Mouse (Mus musculus) midbrain, embryonic 14.5 days (tissue): ENCODE results near the gene Scd4. TPM values are rescaled to one million over a fixed set of nuclear protein-coding genes. Genes with fewer than 3 reads are reported as not detected.

Experiments used
- ATAC-seq: fragments of 200-750 bp; cut with Nextera tagmentation; 2 replicates; pipeline ENCODE4 v1.8.0; 2017; ENCODE audit warnings: moderate number of reproducible peaks, moderate library complexity; ENCODE audit not compliant: low FRiP score, low TSS enrichment
- DNase-seq: peaks from one replicate; pipeline ENCODE4 v3.0.0-alpha.2; 2015
- H3K27ac ChIP-seq: fragments of 300-500 bp; sonication (generic); replicated peaks from 2 replicates; pipeline ENCODE4 v1.5.1; 2014; ENCODE audit warnings: mild to moderate bottlenecking, low read depth, low read length, moderate library complexity
- H3K27me3 ChIP-seq: fragments of 300-500 bp; sonication (generic); 2 replicates; pipeline ENCODE4 v1.6.1; 2014; ENCODE audit warnings: low read length, control low read depth, mixed read lengths; ENCODE audit not compliant: control insufficient read depth, insufficient read depth
- H3K36me3 ChIP-seq: fragments of 300-500 bp; sonication (generic); 2 replicates; pipeline ENCODE4 v1.6.1; 2014; ENCODE audit warnings: low read length, control low read depth; ENCODE audit not compliant: control insufficient read depth, insufficient read depth
- H3K4me1 ChIP-seq: fragments of 300-500 bp; sonication (generic); 2 replicates; pipeline ENCODE4 v1.6.1; 2014; ENCODE audit warnings: mild to moderate bottlenecking, antibody characterized with exemption, low read length, control low read depth; ENCODE audit not compliant: control insufficient read depth, insufficient read depth
- H3K4me2 ChIP-seq: fragments of 300-500 bp; sonication (generic); 2 replicates; pipeline ENCODE4 v1.6.1; 2014; ENCODE audit warnings: mild to moderate bottlenecking, low read length, moderate library complexity
- H3K4me3 ChIP-seq: fragments of 300-500 bp; sonication (generic); replicated peaks from 2 replicates; pipeline ENCODE4 v1.5.1; 2014; ENCODE audit warnings: low read depth, low read length
- H3K9ac ChIP-seq: fragments of 300-500 bp; sonication (generic); replicated peaks from 2 replicates; pipeline ENCODE4 v1.6.1; 2014; ENCODE audit warnings: mild to moderate bottlenecking, low read length, moderate library complexity
- H3K9me3 ChIP-seq: fragments of 300-500 bp; sonication (generic); 2 replicates; pipeline ENCODE4 v1.6.1; 2016; ENCODE audit warnings: low read length, control low read depth, mixed read lengths; ENCODE audit not compliant: control insufficient read depth
- WGBS: fragments of 180-500 bp; shearing (Covaris S2); extraction: QIAGEN DNeasy Blood & Tissue Kit; methylation state at CpG from one replicate; pipeline ENCODE4 v1.1.7; 2014; 5-methylcytosine and 5-hydroxymethylcytosine counted together
- polyA plus RNA-seq: library from polyadenylated mRNA; unstranded; fragments of >200 nt; fragmentation: Nextera tagmentation; extraction: Ambion mirVana; gene quantifications from 2 replicates; pipeline ENCODE4 v1.2.1, GENCODE M21; 2014

The Scd4 gene
- polyA plus RNA-seq, 1 experiment from 2014 or later = 0.11 TPM

GRCm38 (mm10) chr19:44370231-44370630, 37.3 kb downstream of the Scd4 start:
- DNase-seq = no peak
- Histone ChIP-seq H3K4me1 (no peaks in the 10 kb centered on the region), H3K27ac (no peak overlapping the region), H3K27me3 (no peaks in the 10 kb centered on the region), H3K9me3 (no peaks in the 10 kb centered on the region), H3K36me3 (no peaks in the 10 kb centered on the region), H3K9ac (no peak overlapping the region), H3K4me3 (no peak overlapping the region), H3K4me2 (no peak overlapping the region)
- WGBS = 76% methylated on average over 5 of the region's 5 CpGs
- no peak for ATAC-seq

- Histone ChIP-seq H3K4me2 (no peak overlapping the region), H3K9ac (no peak overlapping the region), H3K27ac (no peak overlapping the region), H3K9me3 (no peaks in the 10 kb centered on the region), H3K4me3 (no peak overlapping the region), H3K4me1 (no peaks in the 10 kb centered on the region), H3K36me3 (no peaks in the 10 kb centered on the region), H3K27me3 (no peaks in the 10 kb centered on the region)
- 22% methylated on average over 6 of the region's 6 CpGs for WGBS
- ATAC-seq = no peak
- peak; percentile 86 for DNase-seq
These were observed 40.1 kb downstream of the Scd4 start for GRCm38 (mm10) chr19:44372969-44373368.

- Histone ChIP-seq H3K9ac (no peak overlapping the region), H3K27me3 (no peaks in the 10 kb centered on the region), H3K27ac (no peak overlapping the region), H3K9me3 (no peaks in the 10 kb centered on the region), H3K4me2 (no peak overlapping the region), H3K4me3 (no peak overlapping the region), H3K4me1 (no peaks in the 10 kb centered on the region), H3K36me3 (no peaks in the 10 kb centered on the region)
- WGBS = 13% methylated on average over 3 of the region's 3 CpGs
- DNase-seq = no peak
- ATAC-seq = no peak
These were observed 43.6 kb downstream of the Scd4 start for GRCm38 (mm10) chr19:44376511-44376951.

- no peak for ATAC-seq
These were observed 44.9 kb downstream of the Scd4 start for GRCm38 (mm10) chr19:44377629-44378375.

GRCm38 (mm10) chr19:44379090-44379489, 46.2 kb downstream of the Scd4 start:
- H3K27me3 ChIP-seq = no peaks in the 10 kb centered on the region
- H3K27ac ChIP-seq = no peak overlapping the region
- H3K9me3 ChIP-seq = no peaks in the 10 kb centered on the region
- no peak for ATAC-seq
- H3K9ac ChIP-seq = no peak overlapping the region
- no peak overlapping the region for H3K4me2 ChIP-seq
- H3K4me3 ChIP-seq = no peak overlapping the region
- H3K36me3 ChIP-seq = no peaks in the 10 kb centered on the region
- DNase-seq = no peak
- no peaks in the 10 kb centered on the region for H3K4me1 ChIP-seq

More at GRCm38 (mm10) chr19:44377629-44378375, 44.9 kb downstream of the Scd4 start:
- H3K9me3 ChIP-seq = no peaks in the 10 kb centered on the region
- H3K4me2 ChIP-seq = no peak overlapping the region
- no peak overlapping the region for H3K4me3 ChIP-seq
- H3K9ac ChIP-seq = no peak overlapping the region
- no peaks in the 10 kb centered on the region for H3K4me1 ChIP-seq
- no peaks in the 10 kb centered on the region for H3K36me3 ChIP-seq
- no peaks in the 10 kb centered on the region for H3K27me3 ChIP-seq
- H3K27ac ChIP-seq = no peak overlapping the region
- 47% methylated on average over 5 of the region's 5 CpGs for WGBS
- no peak for DNase-seq

GRCm38 (mm10) chr19:44380065-44380464, 47.2 kb downstream of the Scd4 start:
- no peaks in the 10 kb centered on the region for H3K27me3 ChIP-seq
- no peak overlapping the region for H3K4me2 ChIP-seq
- no peaks in the 10 kb centered on the region for H3K4me1 ChIP-seq
- H3K4me3 ChIP-seq = no peak overlapping the region
- H3K9ac ChIP-seq = no peak overlapping the region
- no peak overlapping the region for H3K27ac ChIP-seq
- DNase-seq (no peak), ATAC-seq (no peak)
- 89% methylated on average over 4 of the region's 4 CpGs for WGBS
- H3K9me3 ChIP-seq = no peaks in the 10 kb centered on the region
- H3K36me3 ChIP-seq = no peaks in the 10 kb centered on the region

GRCm38 (mm10) chr19:44382682-44383321, 49.9 kb downstream of the Scd4 start:
- Histone ChIP-seq H3K27me3 (no peaks in the 10 kb centered on the region), H3K4me3 (no peak overlapping the region), H3K9me3 (no peaks in the 10 kb centered on the region), H3K9ac (no peak overlapping the region), H3K27ac (no peak overlapping the region), H3K4me2 (no peak overlapping the region), H3K4me1 (no peaks in the 10 kb centered on the region), H3K36me3 (no peaks in the 10 kb centered on the region)
- no peak for DNase-seq
- no peak for ATAC-seq
- WGBS = 71% methylated on average over 12 of the region's 12 CpGs

GRCm38 (mm10) chr19:44385887-44386498, 53.1 kb downstream of the Scd4 start:
- Histone ChIP-seq H3K4me2 (no peak overlapping the region), H3K9ac (no peak overlapping the region), H3K4me1 (peaks cover 5% of the 10 kb centered on the region; the same call in 1 of the 2 replicates), H3K27ac (no peak overlapping the region), H3K9me3 (no peaks in the 10 kb centered on the region), H3K27me3 (no peaks in the 10 kb centered on the region), H3K36me3 (no peaks in the 10 kb centered on the region), H3K4me3 (no peak overlapping the region)
- ATAC-seq (no peak), DNase-seq (no peak)
- WGBS = 86% methylated on average over 6 of the region's 6 CpGs
